Mouse (Mus musculus) stomach, postnatal 0 days (tissue): ENCODE measurements around the gene Lrig2.

Experiments
- CTCF ChIP-seq: IDR thresholded peaks from 2 replicates; pipeline ENCODE4 v1.5.1; 2016; ENCODE audit warnings: antibody characterized with exemption, low read depth, mild to moderate bottlenecking, moderate library complexity
- EP300 ChIP-seq: optimal IDR thresholded peaks from 2 replicates; pipeline ENCODE3; 2016; ENCODE audit warnings: antibody characterized with exemption

GRCm38 (mm10) chr3:104353884-104354283, 157.8 kb downstream of the Lrig2 start:
- no peak for TF ChIP-seq EP300
- TF ChIP-seq CTCF: no peak
